Mouse (Mus musculus): Measurements from ENCODE around the gene 4921524J17Rik.

4921524J17Rik gene

GRCm38 (mm10) chr8:85432168-85433016, at the start of gene 4921524J17Rik:
Gene 4921524J17Rik, minus strand, starts transcription at chr8:85432833.
- DNase-seq (ENCODE audit: low read depth, low spot score) = peak; percentile 95

- no peak for DNase-seq (ENCODE audit: low read depth, low spot score)
Measured at GRCm38 (mm10) chr8:85482427-85482826, 49.8 kb upstream of the 4921524J17Rik start.

GRCm38 (mm10) chr8:85481900-85482299, 49.3 kb upstream of the 4921524J17Rik start:
- no peak for DNase-seq (ENCODE audit: low read depth, low spot score)

GRCm38 (mm10) chr8:85479710-85480109, 47.1 kb upstream of the 4921524J17Rik start:
- no peak for DNase-seq (ENCODE audit: low read depth, low spot score)

GRCm38 (mm10) chr8:85478397-85478796, 45.8 kb upstream of the 4921524J17Rik start:
- DNase-seq (ENCODE audit: low read depth, low spot score) = no peak

GRCm38 (mm10) chr8:85476970-85477545, 44.4 kb upstream of the 4921524J17Rik start:
- no peak for DNase-seq (ENCODE audit: low read depth, low spot score)

GRCm38 (mm10) chr8:85474924-85475323, 42.3 kb upstream of the 4921524J17Rik start:
- no peak for DNase-seq (ENCODE audit: low read depth, low spot score)

GRCm38 (mm10) chr8:85473246-85473645, 40.6 kb upstream of the 4921524J17Rik start:
- no peak for DNase-seq (ENCODE audit: low read depth, low spot score)

- no peak for DNase-seq (ENCODE audit: low read depth, low spot score)
Measured at GRCm38 (mm10) chr8:85472800-85473199, 40.2 kb upstream of the 4921524J17Rik start.

GRCm38 (mm10) chr8:85470753-85471152, 38.1 kb upstream of the 4921524J17Rik start:
- no peak for DNase-seq (ENCODE audit: low read depth, low spot score)

- DNase-seq (ENCODE audit: low read depth, low spot score) = no peak
Measured at GRCm38 (mm10) chr8:85466056-85466455, 33.4 kb upstream of the 4921524J17Rik start.

- DNase-seq (ENCODE audit: low read depth, low spot score) = no peak
Measured at GRCm38 (mm10) chr8:85464316-85464715, 31.7 kb upstream of the 4921524J17Rik start.

GRCm38 (mm10) chr8:85462441-85462840, 29.8 kb upstream of the 4921524J17Rik start:
- no peak for DNase-seq (ENCODE audit: low read depth, low spot score)

GRCm38 (mm10) chr8:85461377-85461776, 28.7 kb upstream of the 4921524J17Rik start:
- DNase-seq (ENCODE audit: low read depth, low spot score) = no peak

GRCm38 (mm10) chr8:85460804-85461203, 28.2 kb upstream of the 4921524J17Rik start:
- no peak for DNase-seq (ENCODE audit: low read depth, low spot score)

GRCm38 (mm10) chr8:85459582-85459981, 26.9 kb upstream of the 4921524J17Rik start:
- DNase-seq (ENCODE audit: low read depth, low spot score) = no peak

GRCm38 (mm10) chr8:85456536-85456935, 23.9 kb upstream of the 4921524J17Rik start:
- peak; percentile 67 for DNase-seq (ENCODE audit: low read depth, low spot score)

- DNase-seq (ENCODE audit: low read depth, low spot score) = no peak
Measured at GRCm38 (mm10) chr8:85454750-85455149, 22.1 kb upstream of the 4921524J17Rik start.

GRCm38 (mm10) chr8:85453256-85453655, 20.6 kb upstream of the 4921524J17Rik start:
- no peak for DNase-seq (ENCODE audit: low read depth, low spot score)

- no peak for DNase-seq (ENCODE audit: low read depth, low spot score)
Measured at GRCm38 (mm10) chr8:85452328-85452727, 19.7 kb upstream of the 4921524J17Rik start.

- no peak for DNase-seq (ENCODE audit: low read depth, low spot score)
Measured at GRCm38 (mm10) chr8:85450335-85450734, 17.7 kb upstream of the 4921524J17Rik start.

GRCm38 (mm10) chr8:85445936-85446685, 13.5 kb upstream of the 4921524J17Rik start:
- DNase-seq (ENCODE audit: low read depth, low spot score) = no peak

Data from brain, embryonic 18.5 days (tissue).